Mouse (Mus musculus) limb, embryonic 14.5 days (tissue): ENCODE results near the gene Baiap2. TPM values are rescaled to one million over a fixed set of nuclear protein-coding genes. Genes with fewer than 3 reads are reported as not detected.

ENCODE experiments used
- ATAC-seq: fragments of 200-750 bp; cut with Nextera tagmentation; 2 replicates; pipeline ENCODE4 v1.8.0; 2017; ENCODE audit warnings: low read depth, moderate number of reproducible peaks, moderate TSS enrichment; ENCODE audit not compliant: low FRiP score
- DNase-seq: peaks from one replicate; pipeline ENCODE4 v3.0.0-alpha.2; 2015; ENCODE audit warnings: low spot score
- H3K27ac ChIP-seq: fragments of 300-500 bp; sonication (generic); replicated peaks from 2 replicates; pipeline ENCODE4 v1.5.1; 2014; ENCODE audit warnings: low read depth, mild to moderate bottlenecking, low read length, moderate library complexity, mixed read lengths
- H3K27me3 ChIP-seq: fragments of 300-500 bp; sonication (generic); 2 replicates; pipeline ENCODE4 v1.6.1; 2014; ENCODE audit warnings: low read length, mixed read lengths; ENCODE audit not compliant: control insufficient read depth, insufficient read depth
- H3K36me3 ChIP-seq: fragments of 300-500 bp; sonication (generic); 2 replicates; pipeline ENCODE4 v1.6.1; 2014; ENCODE audit warnings: mild to moderate bottlenecking, low read length, moderate library complexity, mixed read lengths; ENCODE audit not compliant: control insufficient read depth, insufficient read depth
- H3K4me1 ChIP-seq: fragments of 300-500 bp; sonication (generic); 2 replicates; pipeline ENCODE4 v1.6.1; 2014; ENCODE audit warnings: antibody characterized with exemption, low read length, mixed read lengths; ENCODE audit not compliant: control insufficient read depth, insufficient read depth
- H3K4me2 ChIP-seq: fragments of 300-500 bp; sonication (generic); replicated peaks from 2 replicates; pipeline ENCODE4 v1.6.1; 2014; ENCODE audit warnings: low read depth, mild to moderate bottlenecking, low read length, moderate library complexity; ENCODE audit not compliant: severe bottlenecking
- H3K4me3 ChIP-seq: fragments of 300-500 bp; sonication (generic); replicated peaks from 2 replicates; pipeline ENCODE4 v1.5.1; 2014; ENCODE audit warnings: low read length
- H3K9ac ChIP-seq: fragments of 300-500 bp; sonication (generic); 2 replicates; pipeline ENCODE4 v1.6.1; 2014; ENCODE audit warnings: mild to moderate bottlenecking, low read depth, low read length, moderate library complexity; ENCODE audit not compliant: severe bottlenecking
- H3K9me3 ChIP-seq: fragments of 300-500 bp; sonication (generic); 2 replicates; pipeline ENCODE4 v1.6.1; 2016; ENCODE audit warnings: low read length; ENCODE audit not compliant: control insufficient read depth
- POLR2A ChIP-seq: fragments of 200-500 bp; IDR thresholded peaks from 2 replicates; pipeline ENCODE4 v1.8.0; 2012; ENCODE audit warnings: inconsistent platforms, mild to moderate bottlenecking, moderate library complexity, borderline replicate concordance; ENCODE audit not compliant: insufficient read depth, insufficient read length; ENCODE audit errors: extremely low read depth
- WGBS: fragments of 180-500 bp; shearing (Covaris S2); extraction: QIAGEN DNeasy Blood & Tissue Kit; methylation state at CpG from one replicate; pipeline ENCODE4 v1.1.7; 2014; 5-methylcytosine and 5-hydroxymethylcytosine counted together
- polyA plus RNA-seq, 2 experiments: library from polyadenylated mRNA; depleted of rRNA in 1 of 2; stranded (reverse) in 1 of 2; unstranded in 1 of 2; fragments of >200 nt; fragmentation: Nextera tagmentation in 1 of 2; extraction: Ambion mirVana in 1 of 2; gene quantifications; 2 replicates each; pipeline versions ENCODE4 v1.2.1 to v1.2.3; 2012 to 2014

Gene Baiap2
- polyA plus RNA-seq, 2 experiments: 28.1 to 29.5 TPM

DNA sequence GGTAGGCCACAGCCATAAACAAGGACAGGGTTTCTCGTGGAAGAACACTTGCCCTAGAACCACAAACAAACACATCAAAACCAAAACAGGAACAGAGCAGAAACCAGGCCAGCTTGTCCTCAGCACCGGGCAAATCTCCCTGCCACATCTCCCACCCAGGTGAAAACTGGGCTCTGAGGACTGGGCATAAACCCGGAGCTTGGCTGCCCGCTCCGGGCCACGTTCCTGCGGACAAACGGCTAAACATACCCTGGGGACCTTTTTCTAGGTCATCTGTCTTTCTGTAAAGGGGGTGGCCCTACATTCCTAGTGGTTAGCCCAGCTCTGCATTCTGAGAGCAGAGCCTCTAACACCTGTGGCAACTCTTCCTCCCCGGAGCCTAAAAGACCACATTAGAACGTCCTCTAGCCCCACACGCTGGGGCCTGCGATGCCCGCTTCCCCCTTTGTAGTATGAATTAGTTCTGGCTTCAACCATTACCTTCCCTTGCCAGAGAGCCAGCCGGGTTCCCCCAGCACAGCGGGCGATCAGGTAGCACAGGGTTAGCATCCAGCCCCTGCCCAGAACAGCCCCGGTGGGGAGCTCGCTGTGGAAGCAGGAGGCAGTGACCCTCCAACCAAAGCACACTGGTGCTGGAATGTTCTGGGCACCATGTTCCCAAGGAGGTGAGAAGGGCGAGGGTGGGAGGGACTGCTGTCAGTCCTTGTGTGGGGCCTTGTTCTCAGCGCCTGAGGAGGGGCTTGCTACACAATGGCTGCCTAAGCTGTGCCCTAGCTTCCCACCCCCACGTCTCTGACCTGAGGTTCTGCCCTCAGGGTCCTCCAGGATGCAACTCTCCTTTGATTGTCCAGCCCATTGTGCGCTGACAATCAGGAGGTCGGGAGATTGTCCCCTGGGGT lies 77.2 kb downstream of the Baiap2 start:
- no peak for TF ChIP-seq POLR2A
- DNase-seq (no peak), ATAC-seq (no peak)
- Histone ChIP-seq H3K4me3 (no peak overlapping the region), H3K4me1 (peaks cover 5% of the 10 kb centered on the region), H3K36me3 (no peaks in the 10 kb centered on the region), H3K27me3 (no peaks in the 10 kb centered on the region), H3K9me3 (no peaks in the 10 kb centered on the region), H3K4me2 (no peak overlapping the region), H3K9ac (no peak overlapping the region), H3K27ac (no peak overlapping the region)
- 52% methylated on average over 23 of the region's 23 CpGs for WGBS

DNA sequence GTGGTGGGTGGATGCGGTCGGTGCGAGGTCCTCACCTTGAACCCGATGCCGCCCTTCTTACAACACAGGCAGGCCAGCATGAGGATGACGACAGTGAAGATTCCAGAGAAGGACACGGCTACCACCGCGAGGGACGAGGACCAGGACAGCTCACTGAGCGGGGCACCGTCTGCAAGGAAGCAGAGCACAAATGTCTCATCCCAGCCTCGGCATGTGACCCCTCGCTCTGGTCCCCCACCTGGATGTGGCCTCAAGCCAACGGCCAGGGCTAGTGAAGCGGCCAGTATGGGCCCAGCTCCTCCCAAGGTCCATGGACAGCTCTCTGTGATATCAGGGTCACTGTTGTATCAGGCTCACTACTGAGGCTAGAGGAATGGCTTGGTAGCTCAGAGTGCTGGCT lies 78.8 kb downstream of the Baiap2 start:
- H3K36me3 ChIP-seq: no peaks in the 10 kb centered on the region
- H3K4me1 ChIP-seq: peaks cover 5% of the 10 kb centered on the region
- H3K4me2 ChIP-seq: no peak overlapping the region
- H3K27me3 ChIP-seq: no peaks in the 10 kb centered on the region
- no peak overlapping the region for H3K9ac ChIP-seq
- no peak for TF ChIP-seq POLR2A
- DNase-seq (no peak), ATAC-seq (no peak)
- WGBS: 89% methylated on average over 15 of the region's 16 CpGs
- no peak overlapping the region for H3K4me3 ChIP-seq
- H3K9me3 ChIP-seq: no peaks in the 10 kb centered on the region
- no peak overlapping the region for H3K27ac ChIP-seq

DNA sequence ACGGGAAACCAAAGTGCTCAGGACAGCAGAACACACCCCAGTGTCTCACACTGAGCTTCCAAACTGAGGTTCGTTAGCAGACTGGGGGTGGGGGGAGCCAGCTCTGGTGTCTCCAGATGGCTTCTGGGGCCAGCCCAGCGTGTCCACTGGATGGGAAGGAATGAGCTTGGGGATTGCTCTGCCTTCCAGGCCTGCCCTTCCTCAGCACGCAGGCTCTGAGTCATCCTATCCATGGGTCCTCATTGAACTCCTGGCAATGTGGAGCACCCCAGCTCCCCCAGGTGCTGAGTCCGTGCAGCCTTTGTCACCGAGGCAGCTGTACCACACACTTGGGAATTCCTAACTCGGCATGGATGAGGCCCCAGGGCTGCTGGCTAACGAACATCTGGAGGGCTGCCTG lies 79.7 kb downstream of the Baiap2 start:
- H3K9ac ChIP-seq: 0 out of 2 replicates have a peak overlapping the region, but pooled peaks have one; percentile 1
- no peaks in the 10 kb centered on the region for H3K9me3 ChIP-seq
- peaks cover 5% of the 10 kb centered on the region for H3K4me1 ChIP-seq
- no peak for DNase-seq
- H3K27me3 ChIP-seq: no peaks in the 10 kb centered on the region
- WGBS: 29% methylated on average over 8 of the region's 8 CpGs
- TF ChIP-seq POLR2A: no peak
- H3K4me3 ChIP-seq: no peak overlapping the region
- ATAC-seq: no peak
- H3K27ac ChIP-seq: no peak overlapping the region
- no peaks in the 10 kb centered on the region for H3K36me3 ChIP-seq
- no peak overlapping the region for H3K4me2 ChIP-seq

DNA sequence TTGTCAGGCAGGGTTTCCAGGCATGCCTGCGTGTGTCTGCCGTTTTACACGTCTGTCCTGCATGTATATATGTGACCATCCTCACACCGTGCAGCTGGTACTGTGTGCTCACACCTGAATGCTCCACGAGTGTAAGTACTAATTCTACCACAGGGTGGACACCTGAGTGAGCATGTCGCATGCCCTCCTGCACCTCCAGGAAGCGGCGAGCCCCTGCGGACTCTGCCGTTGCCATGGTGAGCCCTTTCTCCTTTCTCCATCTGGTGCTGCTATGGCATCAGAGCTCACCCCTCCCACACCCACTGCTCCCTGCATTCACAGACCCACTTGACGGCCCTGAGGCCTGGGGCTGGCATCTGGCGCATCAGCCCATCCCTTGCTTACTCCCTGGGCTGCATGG lies 80.3 kb downstream of the Baiap2 start:
- no peak for TF ChIP-seq POLR2A
- no peak for ATAC-seq
- no peak for DNase-seq
- Histone ChIP-seq H3K4me3 (no peak overlapping the region), H3K4me1 (peaks cover 5% of the 10 kb centered on the region), H3K27me3 (no peaks in the 10 kb centered on the region), H3K27ac (no peak overlapping the region), H3K9ac (peak overlapping the region; percentile 38), H3K36me3 (no peaks in the 10 kb centered on the region), H3K9me3 (no peaks in the 10 kb centered on the region), H3K4me2 (no peak overlapping the region)
- 57% methylated on average over 12 of the region's 12 CpGs for WGBS

DNA sequence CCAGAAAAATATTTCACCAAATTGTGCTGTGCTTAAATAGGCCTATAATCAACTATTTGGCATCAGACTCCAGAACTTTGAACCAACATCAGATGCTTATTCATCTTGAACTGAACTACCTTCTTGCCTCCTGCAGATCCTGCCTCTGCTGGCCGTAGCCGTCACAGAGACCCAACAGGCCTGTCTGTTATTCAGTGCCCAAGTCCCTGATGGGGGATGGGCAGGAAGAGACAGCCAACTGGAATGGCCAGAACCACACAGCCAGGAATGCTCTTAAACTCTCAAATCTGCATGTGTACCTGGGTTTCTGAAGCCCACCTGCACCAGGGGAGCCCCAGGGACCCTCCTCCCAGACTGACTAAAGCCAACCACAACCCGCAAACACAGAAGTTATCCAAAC lies 84.4 kb downstream of the Baiap2 start:
- Histone ChIP-seq H3K27ac (no peak overlapping the region), H3K4me2 (no peak overlapping the region), H3K9me3 (no peaks in the 10 kb centered on the region), H3K4me1 (peaks cover 5% of the 10 kb centered on the region), H3K27me3 (no peaks in the 10 kb centered on the region), H3K9ac (no peak overlapping the region), H3K36me3 (no peaks in the 10 kb centered on the region), H3K4me3 (no peak overlapping the region)
- DNase-seq (no peak), ATAC-seq (no peak)
- WGBS: 77% methylated on average over 3 of the region's 3 CpGs
- no peak for TF ChIP-seq POLR2A
